Mouse (Mus musculus): ENCODE results near the gene Lrrc43. TPM values are rescaled to one million over a fixed set of nuclear protein-coding genes. Genes with fewer than 3 reads are reported as not detected.
A peak's percentile ranks its signal among the peaks of the same experiment; 100 is the strongest.

Lrrc43 gene
- polyA plus RNA-seq, 1 experiment from 2014 or later = 0.09 TPM

DNA sequence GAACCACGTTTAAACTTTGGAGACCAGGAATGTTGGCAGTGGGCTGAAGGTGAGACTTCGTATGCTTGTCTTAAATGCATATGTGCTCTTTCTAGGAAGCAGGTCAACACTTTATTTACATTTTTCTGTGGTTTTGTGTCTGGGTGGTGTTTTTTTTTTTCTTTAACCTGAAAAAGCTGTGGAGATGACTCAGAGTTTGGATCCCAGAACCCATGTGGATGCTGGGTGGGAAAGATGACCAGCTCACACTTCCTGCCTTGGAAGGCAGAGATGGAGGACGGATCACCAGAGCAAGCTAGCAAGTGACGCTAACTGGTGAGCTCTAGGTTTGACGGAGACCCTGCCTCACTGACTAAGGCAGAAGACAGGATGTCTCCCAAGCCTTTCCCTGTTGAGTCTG is 25.8 kb downstream of the Lrrc43 start:
- no peak for DNase-seq (ENCODE audit: low spot score)

DNA sequence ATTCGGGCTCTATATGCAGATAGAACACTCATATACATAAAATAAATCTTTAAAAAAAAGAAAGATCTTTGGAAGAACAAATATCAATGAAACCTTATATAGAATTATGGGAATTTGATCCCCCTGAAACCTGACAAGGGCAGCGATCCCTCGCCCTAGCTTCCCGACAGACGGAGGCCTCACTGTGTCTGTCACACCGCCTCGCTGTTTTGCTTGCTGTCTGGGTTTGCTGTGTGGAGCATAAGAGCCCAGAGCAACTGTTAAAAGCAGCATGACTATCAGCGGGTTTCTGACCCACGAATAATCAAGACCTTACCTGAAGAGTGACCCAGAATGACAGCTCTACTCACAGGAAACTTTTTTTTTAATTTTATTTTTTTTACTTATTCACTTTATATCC is 31.6 kb downstream of the Lrrc43 start:
- no peak for DNase-seq (ENCODE audit: low spot score)

DNA sequence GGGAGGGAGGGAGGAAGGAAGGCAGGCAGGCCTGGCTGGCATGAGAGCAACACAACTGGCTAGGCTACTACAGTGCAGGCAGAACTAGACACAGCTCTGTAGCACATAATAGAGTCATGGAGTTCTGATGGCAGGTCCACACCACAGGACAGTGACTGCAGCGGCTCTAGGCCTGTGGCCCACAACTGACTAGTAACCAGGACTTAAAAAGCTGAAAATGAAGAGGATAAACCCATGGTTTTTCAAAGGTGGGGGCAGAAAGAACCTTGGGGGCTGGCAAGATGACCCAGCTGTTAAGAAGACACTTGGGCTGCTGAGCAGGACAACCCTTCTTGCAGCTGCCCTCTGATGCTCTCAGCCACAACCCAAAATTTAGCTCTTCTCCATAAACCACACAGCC is 32.5 kb downstream of the Lrrc43 start:
- no peak for DNase-seq (ENCODE audit: low spot score)

DNA sequence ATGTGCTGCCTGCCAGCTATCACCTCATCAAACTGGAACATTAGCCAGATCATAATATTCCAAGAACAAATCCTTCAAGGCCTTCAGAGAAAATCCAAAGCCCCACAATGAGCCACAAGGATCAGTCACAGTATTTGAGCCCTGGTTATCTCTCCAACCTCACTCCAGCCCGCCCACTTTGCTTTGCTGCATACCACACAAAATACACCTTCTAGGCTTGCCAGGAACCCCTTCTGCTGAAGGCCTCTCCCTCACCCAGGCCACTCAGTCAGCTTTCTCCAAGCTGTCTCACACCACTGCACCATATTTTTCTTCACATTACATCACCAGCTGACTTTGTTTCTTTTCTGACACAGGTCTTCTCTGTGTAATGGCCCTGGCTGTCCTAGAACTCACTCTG is 33.1 kb downstream of the Lrrc43 start:
- DNase-seq (ENCODE audit: low spot score) = no peak

DNA sequence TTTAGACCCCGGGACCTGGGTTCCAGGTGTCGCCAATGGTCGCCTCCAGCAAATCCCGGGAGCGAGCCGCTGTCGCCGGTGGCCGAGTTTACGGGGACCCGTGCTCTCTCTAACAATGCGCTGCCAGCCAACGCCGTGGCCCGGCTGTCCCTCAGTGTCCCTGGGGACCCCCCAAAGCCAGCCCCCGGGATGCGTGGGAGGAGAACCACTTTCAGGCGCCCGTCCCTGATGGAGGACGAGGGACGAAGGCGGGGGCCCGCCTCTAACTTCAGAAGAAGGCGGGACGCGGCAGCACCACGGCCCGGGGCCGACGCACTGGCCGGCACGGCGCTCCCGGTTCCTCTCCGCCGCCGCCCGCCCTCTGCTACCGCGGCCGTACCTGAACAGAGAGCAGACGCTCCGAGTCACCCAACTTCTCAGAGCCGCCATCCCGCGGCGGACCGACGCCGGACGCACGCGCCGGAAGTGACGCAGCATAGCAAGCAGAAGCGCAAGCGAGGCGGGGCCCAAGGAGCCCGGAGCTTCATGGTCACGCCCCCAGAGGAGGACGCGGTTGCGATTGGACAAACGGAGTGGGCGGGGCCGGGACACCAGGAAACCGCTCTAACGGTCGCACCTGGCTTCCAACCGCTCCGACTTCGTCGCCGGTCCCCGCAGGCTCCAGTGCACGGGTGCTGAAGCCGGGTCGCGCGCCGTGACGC is 34.7 kb downstream of the Lrrc43 start, which contains the start of gene Diablo:
Gene Diablo (minus strand): TSS at position 485 of the 701 bp plus-strand sequence.
- peak; percentile 100 for DNase-seq (ENCODE audit: low spot score)

DNA sequence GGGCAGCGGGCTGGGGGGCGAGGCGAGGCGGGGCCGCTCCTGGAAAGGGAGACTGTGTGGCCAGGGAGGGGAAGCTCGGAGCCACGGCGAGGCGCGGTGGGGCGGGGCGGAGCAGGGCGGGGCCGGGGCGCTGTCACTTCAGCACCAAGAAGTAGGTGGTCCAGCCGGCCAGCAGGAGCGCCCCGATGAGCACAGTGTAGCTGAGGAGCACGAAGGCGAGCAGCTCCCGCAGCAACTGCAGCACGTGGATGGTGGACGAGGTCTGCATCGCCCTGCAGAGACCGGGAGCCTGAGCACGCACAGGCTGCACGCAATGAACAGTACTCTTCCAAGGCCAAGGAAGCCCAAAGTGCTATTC is 35.3 kb downstream of the Lrrc43 start:
- no peak for DNase-seq (ENCODE audit: low spot score)

DNA sequence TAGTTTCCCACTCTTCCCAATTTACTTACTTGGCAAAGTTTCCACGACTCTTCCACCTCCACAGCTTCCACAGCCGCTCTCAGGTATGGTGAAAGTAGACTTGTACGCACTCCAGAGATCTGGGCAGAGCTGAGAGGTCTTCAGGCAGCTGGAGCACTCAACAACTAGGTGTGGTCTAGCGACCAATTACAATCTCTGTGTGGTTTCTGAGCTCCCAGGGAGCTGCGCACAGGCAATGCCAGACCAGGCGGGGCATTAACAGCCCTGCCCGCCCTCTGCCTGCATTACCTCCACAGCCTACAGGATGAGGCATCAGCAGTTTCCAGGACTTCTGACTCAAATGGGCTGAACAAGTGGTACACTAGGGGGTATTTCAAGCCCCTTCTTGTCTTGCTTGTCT is 36.2 kb downstream of the Lrrc43 start, which contains the start of gene Gm49027:
Gene Gm49027 (minus strand): TSS at position 208 of the 400 bp plus-strand sequence.
- no peak for DNase-seq (ENCODE audit: low spot score)

DNA sequence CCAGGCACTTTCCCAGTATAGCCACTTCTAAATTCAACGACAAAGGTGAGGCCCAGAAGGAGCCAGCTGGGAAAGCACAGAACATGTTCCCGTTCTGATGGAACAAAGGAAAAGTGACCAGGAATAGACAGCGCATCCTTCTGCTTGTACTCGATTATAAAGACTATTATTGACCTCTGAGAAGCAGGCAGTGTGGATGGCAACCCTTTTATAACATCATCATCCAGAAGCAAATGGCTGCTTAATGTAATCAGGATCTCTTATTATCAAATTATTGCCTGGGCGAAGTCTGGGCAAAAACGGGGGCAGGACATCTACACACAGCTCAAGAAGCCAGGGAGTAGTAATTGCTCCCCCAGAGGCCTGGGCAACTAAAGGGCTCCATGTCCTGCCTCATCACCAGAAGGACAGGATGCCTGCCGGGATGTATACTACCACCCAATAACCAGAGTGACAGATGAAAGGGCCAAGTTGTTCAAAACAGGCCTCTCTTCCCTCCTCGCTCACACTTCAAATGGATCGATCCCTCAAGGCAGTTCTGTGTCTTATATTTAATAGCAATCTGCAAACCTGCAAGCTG is 36.9 kb downstream of the Lrrc43 start:
- DNase-seq (ENCODE audit: low spot score) = no peak

DNA sequence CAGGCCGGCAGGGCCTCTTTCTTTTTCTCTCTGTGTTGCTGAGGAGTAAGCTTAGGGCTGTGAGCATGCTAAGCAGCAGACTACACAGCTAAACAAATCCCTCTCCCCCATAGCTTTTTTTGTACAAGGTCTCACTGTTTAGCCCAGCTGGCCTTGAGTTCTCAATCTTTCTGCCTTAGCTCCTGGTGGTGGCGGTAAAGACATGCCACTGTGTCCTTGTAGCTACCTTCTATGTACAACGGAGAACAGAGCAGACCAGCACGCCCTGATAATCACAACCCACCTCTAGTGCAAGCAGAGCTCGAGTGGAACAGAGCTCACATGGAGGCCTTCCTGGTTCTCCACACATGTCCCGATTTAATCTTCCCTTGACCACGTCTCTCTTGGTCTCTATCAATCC is 39.5 kb downstream of the Lrrc43 start:
- DNase-seq (ENCODE audit: low spot score) = no peak

DNA sequence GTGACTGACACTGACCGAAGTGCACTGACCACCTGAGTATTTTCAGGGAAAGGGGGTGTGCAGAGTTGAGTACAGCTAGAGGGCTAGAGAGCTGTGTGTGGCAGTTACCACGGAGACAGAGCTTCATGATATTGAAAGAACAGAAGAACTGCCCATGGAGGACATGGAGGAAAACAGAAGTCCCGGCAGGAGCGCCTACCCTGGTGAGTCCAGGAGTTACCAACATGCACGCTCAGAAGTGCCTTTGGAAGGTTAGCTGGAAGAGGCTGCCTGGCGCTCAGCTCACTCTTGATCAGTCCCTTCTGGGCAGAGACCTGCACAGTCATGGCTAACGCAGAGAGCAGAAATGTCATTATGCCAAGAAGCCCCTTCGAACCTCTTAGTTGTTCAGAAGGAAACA is 41.0 kb downstream of the Lrrc43 start:
- no peak for DNase-seq (ENCODE audit: low spot score)

DNA sequence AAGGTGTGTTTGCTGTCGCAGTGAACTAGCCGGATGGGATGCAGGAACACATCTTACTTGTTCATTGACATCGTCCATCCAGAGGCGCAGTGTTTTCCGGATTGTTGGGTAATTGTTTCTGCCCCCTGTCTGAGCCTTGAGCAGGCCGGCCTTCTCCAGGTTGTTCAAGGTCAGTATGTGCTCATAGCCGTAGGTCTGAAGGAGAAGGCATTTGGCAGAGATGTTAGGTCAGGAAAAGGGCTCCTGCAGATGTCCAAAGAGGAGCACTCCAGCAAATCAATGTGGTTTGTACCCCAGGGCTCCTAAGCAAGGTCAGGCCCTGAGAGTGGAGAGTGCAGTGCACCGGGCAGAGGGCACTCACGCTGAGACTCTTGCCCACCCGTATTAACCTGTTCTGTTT is 44.7 kb downstream of the Lrrc43 start:
- no peak for DNase-seq (ENCODE audit: low spot score)

DNA sequence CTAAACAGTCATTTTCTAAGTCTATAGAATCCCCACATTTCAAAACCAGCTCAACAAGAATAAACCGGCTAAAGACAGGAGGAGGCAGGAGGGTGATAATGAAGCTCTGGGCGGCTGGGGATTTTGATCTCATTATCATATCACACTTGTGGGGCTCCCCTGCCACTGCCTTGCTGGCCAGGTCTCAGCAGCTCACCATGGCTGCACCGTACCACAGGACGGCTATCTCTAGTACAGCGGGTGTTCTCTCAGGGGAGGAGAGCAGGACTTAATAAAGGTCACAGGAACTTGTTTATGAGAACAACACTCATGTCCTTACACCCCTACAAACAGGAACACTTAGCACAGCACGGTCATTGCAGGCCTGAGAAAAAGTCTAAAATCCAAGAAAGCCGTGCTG is 66.6 kb downstream of the Lrrc43 start:
- DNase-seq (ENCODE audit: low spot score) = no peak

DNA sequence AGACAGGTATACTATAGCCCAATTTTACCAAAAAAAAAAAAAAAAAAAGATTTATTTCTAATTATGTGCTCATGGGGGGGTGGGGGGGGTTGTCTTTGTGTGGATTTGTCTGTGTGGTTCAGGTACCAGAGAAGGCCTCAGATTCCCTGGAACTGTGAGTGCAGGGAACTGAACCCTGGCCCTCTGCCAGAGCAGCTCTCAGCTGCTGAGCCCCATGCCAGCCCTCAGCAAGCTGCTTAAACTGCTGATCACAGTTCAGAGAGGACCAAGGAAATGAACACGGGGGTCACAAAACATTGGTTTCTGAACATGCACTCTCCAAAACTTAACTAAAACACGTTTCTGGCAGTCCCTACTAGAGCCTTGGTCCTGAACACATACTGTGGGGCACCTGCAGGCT is 67.3 kb downstream of the Lrrc43 start:
- DNase-seq (ENCODE audit: low spot score) = no peak

Small RNAs within 50 kb of the gene (microRNA-seq; reads per million reads assigned to microRNA genes)
- 1.2 reads per million for gene Mir7647 (ENCODE audit: borderline number of aligned reads)

Other genes starting within 250 kb of the Lrrc43 start
- gene Wdr66, start 237.2 kb upstream of the Lrrc43 start, polyA plus RNA-seq (2015; fragmentation: Nextera tagmentation; extraction: Ambion mirVana) = 0.36 and 0.56 TPM in 2 replicates
- 17.6 and 21.5 TPM in 2 replicates for gene Bcl7a, start 145.5 kb upstream of the Lrrc43 start, polyA plus RNA-seq (2015; fragmentation: Nextera tagmentation; extraction: Ambion mirVana)
- 7.3 and 8.2 TPM in 2 replicates for gene Mlxip, start 94.5 kb upstream of the Lrrc43 start, polyA plus RNA-seq (2015; fragmentation: Nextera tagmentation; extraction: Ambion mirVana)
- gene Il31, start 184 bp downstream of the Lrrc43 start, polyA plus RNA-seq (2015; fragmentation: Nextera tagmentation; extraction: Ambion mirVana) = 0.17 and 0.49 TPM in 2 replicates
- 0.42 and 0.48 TPM in 2 replicates for gene B3gnt4, start 21.2 kb downstream of the Lrrc43 start, polyA plus RNA-seq (2015; fragmentation: Nextera tagmentation; extraction: Ambion mirVana)
- 131 and 139 TPM in 2 replicates for gene Diablo, start 34.9 kb downstream of the Lrrc43 start, polyA plus RNA-seq (2015; fragmentation: Nextera tagmentation; extraction: Ambion mirVana)
- 0.21 TPM in 1 of 2 replicates, not detected in the other for gene Gm49027, start 36.2 kb downstream of the Lrrc43 start, polyA plus RNA-seq (2015; fragmentation: Nextera tagmentation; extraction: Ambion mirVana)
- gene Vps33a, start 83.7 kb downstream of the Lrrc43 start, polyA plus RNA-seq (2015; fragmentation: Nextera tagmentation; extraction: Ambion mirVana) = 20.7 and 23.0 TPM in 2 replicates
- gene Clip1, start 195.3 kb downstream of the Lrrc43 start, polyA plus RNA-seq (2015; fragmentation: Nextera tagmentation; extraction: Ambion mirVana) = 30.6 and 33.7 TPM in 2 replicates
- gene Zcchc8, start 231.8 kb downstream of the Lrrc43 start, polyA plus RNA-seq (2015; fragmentation: Nextera tagmentation; extraction: Ambion mirVana) = 83.8 and 86.3 TPM in 2 replicates